Mouse (Mus musculus) kidney, postnatal 0 days (tissue): ENCODE results near the gene Gpn2. TPM values are rescaled to one million over a fixed set of nuclear protein-coding genes. Genes with fewer than 3 reads are reported as not detected.
A peak's percentile ranks its signal among the peaks of the same experiment; 100 is the strongest.

Experiments used
- ATAC-seq: fragments of 200-750 bp; cut with Nextera tagmentation; replicated peaks from 2 replicates; pipeline ENCODE4 v1.8.0; 2017; ENCODE audit warnings: low read depth, moderate number of reproducible peaks, moderate TSS enrichment, moderate library complexity; ENCODE audit not compliant: low FRiP score
- DNase-seq: peaks from one replicate; pipeline ENCODE4 v3.0.0-alpha.2; 2016; ENCODE audit warnings: low spot score
- H3K27ac ChIP-seq: fragments of 300-500 bp; sonication (generic); 2 replicates; pipeline ENCODE4 v1.5.1; 2014; ENCODE audit warnings: mild to moderate bottlenecking
- H3K27me3 ChIP-seq: fragments of 300-500 bp; sonication (generic); 2 replicates; pipeline ENCODE4 v1.6.1; 2014; ENCODE audit warnings: low read length, mixed read lengths; ENCODE audit not compliant: insufficient read depth
- H3K36me3 ChIP-seq: fragments of 300-500 bp; sonication (generic); 2 replicates; pipeline ENCODE4 v1.6.1; 2014; ENCODE audit warnings: low read length, mixed read lengths; ENCODE audit not compliant: insufficient read depth
- H3K4me1 ChIP-seq: fragments of 300-500 bp; sonication (generic); replicated peaks from 2 replicates; pipeline ENCODE4 v1.6.1; 2014; ENCODE audit warnings: antibody characterized with exemption, low read length, mixed read lengths; ENCODE audit not compliant: insufficient read depth
- H3K4me2 ChIP-seq: fragments of 300-500 bp; sonication (generic); 2 replicates; pipeline ENCODE4 v1.6.1; 2014; ENCODE audit warnings: mild to moderate bottlenecking, low read length, moderate library complexity, mixed read lengths
- H3K4me3 ChIP-seq: fragments of 300-500 bp; sonication (generic); replicated peaks from 2 replicates; pipeline ENCODE4 v1.5.1; 2014; ENCODE audit warnings: low read depth, low read length
- H3K9ac ChIP-seq: fragments of 300-500 bp; sonication (generic); 2 replicates; pipeline ENCODE4 v1.6.1; 2014; ENCODE audit warnings: low read depth, low read length
- H3K9me3 ChIP-seq: fragments of 300-500 bp; sonication (generic); replicated peaks from 2 replicates; pipeline ENCODE4 v1.6.1; 2016; ENCODE audit warnings: low read length, inconsistent platforms, mixed read lengths
- CTCF ChIP-seq: IDR thresholded peaks from 2 replicates; pipeline ENCODE4 v1.5.1; 2016; ENCODE audit warnings: antibody characterized with exemption, low read depth, mild to moderate bottlenecking, moderate library complexity
- WGBS: fragments of 180-500 bp; shearing (Covaris S2); extraction: QIAGEN DNeasy Blood & Tissue Kit; methylation state at CpG from one replicate; pipeline ENCODE4 v1.1.7; 2014; 5-methylcytosine and 5-hydroxymethylcytosine counted together
- polyA plus RNA-seq: library from polyadenylated mRNA; unstranded; fragments of >200 nt; fragmentation: Nextera tagmentation; extraction: Ambion mirVana; gene quantifications from 2 replicates; pipeline ENCODE4 v1.2.1, GENCODE M21; 2015

Gene Gpn2
- polyA plus RNA-seq, 1 experiment from 2014 or later = 19.5 TPM

DNA sequence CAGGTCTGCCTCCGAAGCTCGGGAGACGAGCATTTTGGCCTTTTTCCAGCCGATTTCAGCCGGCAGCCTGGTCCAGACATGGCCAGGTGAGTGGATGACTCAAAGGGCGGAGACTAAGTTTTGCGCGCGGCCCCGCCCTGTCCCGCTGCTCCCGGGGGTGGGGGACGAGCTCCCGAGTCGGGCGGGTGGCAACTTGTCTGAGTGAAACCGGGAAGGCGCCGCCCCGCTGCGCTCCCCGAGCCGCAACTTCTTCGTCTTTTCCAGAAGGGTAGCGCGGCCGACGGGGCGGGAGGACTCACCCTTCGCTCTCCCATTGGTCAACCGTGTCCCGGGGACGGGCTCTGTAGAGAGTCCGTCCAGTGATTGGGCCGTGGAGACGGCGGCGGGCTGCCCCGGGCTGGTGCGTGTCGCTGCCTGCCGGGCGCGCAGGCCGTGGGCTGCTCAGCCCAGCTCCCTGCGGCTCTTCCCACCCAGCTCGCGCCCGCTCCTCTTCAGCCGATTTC is 15.5 kb downstream of the Gpn2 start:
- DNase-seq = peak; percentile 93
- peak overlapping the region; percentile 63 for H3K4me2 ChIP-seq
- no peaks in the 10 kb centered on the region for H3K9me3 ChIP-seq
- peak overlapping the region; percentile 36 for H3K4me3 ChIP-seq
- H3K27ac ChIP-seq = peak overlapping the region; percentile 19
- H3K36me3 ChIP-seq = peaks cover 7% of the 10 kb centered on the region; the same call in 1 of the 2 replicates
- peak overlapping the region; percentile 45 for H3K9ac ChIP-seq
- H3K27me3 ChIP-seq = peaks cover 6% of the 10 kb centered on the region; the same call in 1 of the 2 replicates
- TF ChIP-seq CTCF = no peak
- 0 out of 2 replicates have a peak, but pooled peaks cover 7% of the 10 kb centered on the region for H3K4me1 ChIP-seq
- peak; percentile 91 for ATAC-seq
- 1% methylated on average over 50 of the region's 50 CpGs for WGBS

GRCm38 (mm10) chr4:133600306-133600705 is 16.1 kb downstream of the Gpn2 start:
- Histone ChIP-seq H3K9me3 (no peaks in the 10 kb centered on the region), H3K4me1 (0 out of 2 replicates have a peak, but pooled peaks cover 7% of the 10 kb centered on the region), H3K4me3 (peak overlapping the region; percentile 36), H3K9ac (peak overlapping the region; percentile 45), H3K36me3 (peaks cover 10% of the 10 kb centered on the region; the same call in 1 of the 2 replicates), H3K4me2 (peak overlapping the region; percentile 63), H3K27me3 (peaks cover 6% of the 10 kb centered on the region; the same call in 1 of the 2 replicates), H3K27ac (peak overlapping the region; percentile 19; the same call in 1 of the 2 replicates)
- DNase-seq (no peak), ATAC-seq (no peak)
- 9% methylated on average over 9 of the region's 9 CpGs for WGBS
- TF ChIP-seq CTCF = no peak

DNA sequence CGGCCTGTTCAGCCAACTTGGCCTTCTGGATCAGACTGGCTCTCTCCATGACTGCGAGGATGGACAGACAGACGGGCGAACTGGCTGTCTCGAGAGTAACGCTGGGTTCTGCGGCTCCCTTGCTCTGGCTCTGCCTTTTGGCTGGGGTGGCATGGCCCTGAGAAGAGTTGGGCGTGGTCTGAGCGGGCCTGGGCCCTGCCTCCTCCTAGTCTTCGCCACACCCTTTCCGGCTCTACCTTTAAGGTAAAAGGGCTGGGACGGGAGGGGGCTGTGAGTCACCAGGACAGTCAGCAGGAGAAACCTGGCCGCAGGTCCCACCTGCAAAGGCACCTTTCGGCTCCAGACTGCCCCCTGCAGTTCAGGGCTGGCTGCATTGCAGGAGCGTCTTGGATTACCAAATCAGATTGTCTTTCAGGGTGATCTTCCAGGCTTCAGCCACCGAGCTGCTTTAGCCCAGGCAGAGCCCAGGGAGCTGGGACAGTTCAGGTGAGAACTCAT is 17.6 kb downstream of the Gpn2 start, which contains the start of gene Sfn:
Gene Sfn, minus strand, starts transcription at position 448 of the 498 bp plus-strand sequence.
- Histone ChIP-seq H3K4me3 (peak within 1 kb of the TSS; percentile 30; the same call in 1 of the 2 replicates), H3K4me1 (0 out of 2 replicates have a peak, but pooled peaks cover 7% of the 10 kb centered on the region), H3K27ac (no peak within 1 kb of the TSS), H3K4me2 (peak within 1 kb of the TSS; percentile 52), H3K36me3 (peaks cover 16% of the 10 kb centered on the region), H3K27me3 (peaks cover 6% of the 10 kb centered on the region; the same call in 1 of the 2 replicates), H3K9ac (0 out of 2 replicates have a peak within 1 kb of the TSS, but pooled peaks have one; percentile 13), H3K9me3 (no peaks in the 10 kb centered on the region)
- WGBS = 3% methylated on average over 16 of the region's 16 CpGs
- DNase-seq (peak; percentile 61), ATAC-seq (peak; percentile 70)
- peak; percentile 72 for TF ChIP-seq CTCF

GRCm38 (mm10) chr4:133603056-133603455 is 18.9 kb downstream of the Gpn2 start:
- 88% methylated on average over 5 of the region's 5 CpGs for WGBS
- DNase-seq = no peak
- Histone ChIP-seq H3K27ac (no peak overlapping the region), H3K4me3 (no peak overlapping the region), H3K36me3 (peaks cover 16% of the 10 kb centered on the region), H3K4me1 (0 out of 2 replicates have a peak, but pooled peaks cover 7% of the 10 kb centered on the region), H3K9ac (no peak overlapping the region), H3K4me2 (no peak overlapping the region), H3K27me3 (peaks cover 6% of the 10 kb centered on the region; the same call in 1 of the 2 replicates), H3K9me3 (no peaks in the 10 kb centered on the region)
- TF ChIP-seq CTCF = no peak
- ATAC-seq = no peak

- Histone ChIP-seq H3K27me3 (peaks cover 6% of the 10 kb centered on the region; the same call in 1 of the 2 replicates), H3K4me3 (no peak overlapping the region), H3K27ac (no peak overlapping the region), H3K36me3 (peaks cover 22% of the 10 kb centered on the region), H3K4me2 (no peak overlapping the region), H3K9ac (no peak overlapping the region), H3K4me1 (0 out of 2 replicates have a peak, but pooled peaks cover 7% of the 10 kb centered on the region), H3K9me3 (no peaks in the 10 kb centered on the region)
- 87% methylated on average over 7 of the region's 7 CpGs for WGBS
- no peak for ATAC-seq
- TF ChIP-seq CTCF = no peak
- no peak for DNase-seq
Measured at GRCm38 (mm10) chr4:133604175-133604574, 20.0 kb downstream of the Gpn2 start.

DNA sequence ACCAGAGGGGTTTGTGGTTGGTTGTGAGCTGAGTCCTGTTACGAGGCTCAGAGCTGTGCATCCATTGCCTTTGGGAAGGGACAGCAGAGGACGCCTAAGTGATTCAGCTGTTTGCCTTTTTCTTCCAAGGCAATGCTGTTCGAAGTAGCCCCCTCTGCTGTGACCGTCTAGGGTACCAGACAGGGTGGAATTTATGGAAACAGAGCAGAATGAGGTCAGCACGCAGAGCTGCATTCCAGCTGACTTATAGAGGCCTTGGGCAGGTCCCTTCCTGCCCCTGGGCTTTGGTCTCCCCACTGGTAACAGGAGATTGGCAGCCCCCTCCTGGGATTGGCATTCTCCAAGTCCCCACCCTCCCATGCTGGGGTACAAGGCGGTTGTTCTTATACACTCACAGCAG is 20.7 kb downstream of the Gpn2 start:
- Histone ChIP-seq H3K36me3 (peaks cover 22% of the 10 kb centered on the region), H3K9ac (no peak overlapping the region), H3K4me1 (0 out of 2 replicates have a peak, but pooled peaks cover 7% of the 10 kb centered on the region), H3K27ac (no peak overlapping the region; the same call in 1 of the 2 replicates), H3K9me3 (no peaks in the 10 kb centered on the region), H3K4me3 (no peak overlapping the region), H3K27me3 (peaks cover 6% of the 10 kb centered on the region; the same call in 1 of the 2 replicates), H3K4me2 (no peak overlapping the region)
- WGBS = 66% methylated on average over 6 of the region's 6 CpGs
- ATAC-seq (no peak), DNase-seq (no peak)
- TF ChIP-seq CTCF = no peak
